Mouse (Mus musculus) cerebellum, postnatal 36 days (tissue): ENCODE measurements around the gene Thap3.

Experiments used
- DNase-seq, 2 experiments: peaks; one replicate each; pipeline ENCODE4 v3.0.0; 2021 to 2022; ENCODE audit warnings: mixed read lengths in 2 of 2

Gene Thap3

GRCm38 (mm10) chr4:152008622-152009075, 19.9 kb upstream of the Thap3 start, which contains the start of gene Klhl21:
Gene Klhl21 (plus strand): TSS chr4:152008803.
- peak; percentile 91 to 93 for DNase-seq

- DNase-seq, result no peak
These were observed 19.3 kb upstream of the Thap3 start for GRCm38 (mm10) chr4:152008148-152008500.

GRCm38 (mm10) chr4:152007481-152008147, 18.8 kb upstream of the Thap3 start:
- no peak for DNase-seq

- no peak for DNase-seq
These were observed 18.0 kb upstream of the Thap3 start for GRCm38 (mm10) chr4:152006812-152007211.

GRCm38 (mm10) chr4:152006137-152006536, 17.3 kb upstream of the Thap3 start:
- no peak for DNase-seq

- no peak for DNase-seq
These were observed 13.3 kb upstream of the Thap3 start for GRCm38 (mm10) chr4:152002063-152002462.

- DNase-seq, result no peak
These were observed 12.5 kb upstream of the Thap3 start for GRCm38 (mm10) chr4:152001335-152001734.

GRCm38 (mm10) chr4:152000906-152001305, 12.1 kb upstream of the Thap3 start:
- DNase-seq, result no peak

- DNase-seq, result no peak
These were observed 10.7 kb upstream of the Thap3 start for GRCm38 (mm10) chr4:151999481-151999880.

GRCm38 (mm10) chr4:151997701-151998100, 8.9 kb upstream of the Thap3 start:
- DNase-seq, result no peak

- DNase-seq, result no peak
These were observed 8.1 kb upstream of the Thap3 start for GRCm38 (mm10) chr4:151996951-151997222.

GRCm38 (mm10) chr4:151996173-151996950, 7.6 kb upstream of the Thap3 start, which contains the start of gene Phf13:
Gene Phf13 (minus strand): TSS chr4:151996258.
- peak; percentile 98 to 99 for DNase-seq

GRCm38 (mm10) chr4:151995371-151996172, 6.8 kb upstream of the Thap3 start:
- DNase-seq, result peak in 1 of 2 experiments; percentile 37

- peak in 1 of 2 experiments; percentile 49 for DNase-seq
These were observed 5.7 kb upstream of the Thap3 start for GRCm38 (mm10) chr4:151994228-151995171.

- no peak for DNase-seq
These were observed 4.2 kb upstream of the Thap3 start for GRCm38 (mm10) chr4:151993035-151993434.

- DNase-seq, result no peak
These were observed 3.3 kb upstream of the Thap3 start for GRCm38 (mm10) chr4:151992091-151992490.

GRCm38 (mm10) chr4:151989110-151989488, 302 bp upstream of the Thap3 start:
- no peak for DNase-seq

GRCm38 (mm10) chr4:151988014-151988341, 819 bp downstream of the Thap3 start:
- DNase-seq, result no peak

- peak in 1 of 2 experiments; percentile 43 for DNase-seq
These were observed 2.1 kb downstream of the Thap3 start for GRCm38 (mm10) chr4:151986650-151987049.

- DNase-seq, result peak; percentile 59 to 62
These were observed 2.9 kb downstream of the Thap3 start for GRCm38 (mm10) chr4:151985886-151986285.

- DNase-seq, result no peak
These were observed 5.2 kb downstream of the Thap3 start for GRCm38 (mm10) chr4:151983560-151983959.

GRCm38 (mm10) chr4:151983043-151983442, 5.8 kb downstream of the Thap3 start:
- DNase-seq, result no peak
